In the genomic region with DNA sequence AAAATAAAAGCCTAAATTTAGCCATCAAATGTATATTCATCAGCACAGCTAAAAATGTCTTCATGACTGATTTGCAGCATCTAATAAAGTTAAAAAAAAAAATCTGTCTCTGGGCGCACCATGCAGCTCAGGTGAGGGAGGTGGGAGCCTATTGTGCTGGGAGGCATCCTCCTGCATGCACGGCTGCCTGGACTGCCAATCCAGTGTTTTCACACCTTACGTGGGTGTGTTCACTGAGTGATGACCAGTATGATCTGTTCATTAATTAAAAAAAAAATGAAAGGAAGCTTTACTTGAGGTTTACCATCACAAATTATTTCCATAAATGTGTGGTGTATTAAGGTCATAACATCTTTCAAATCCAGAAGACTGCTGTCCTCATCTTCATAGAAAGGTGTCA, we compare ENCODE assay signal across 34 mouse cellular contexts.
"Had no signal": no experiment of that assay in that cellular context is flagged by ENCODE, and none has a peak within 500 bp of the region (broad histone marks: within the 10 kb centered on the region; RNA-seq: fewer than 3 reads in every experiment).

No protein-coding gene starts in this region.

- H3K27me3 ChIP-seq: heart, embryonic 12.5 days; heart, embryonic 13.5 days; heart, embryonic 15.5 days; hindbrain, embryonic 12.5 days; hindbrain, embryonic 13.5 days; hindbrain, embryonic 15.5 days; kidney, embryonic 15.5 days had no signal

- H3K4me1 ChIP-seq: heart, embryonic 10.5 days; heart, embryonic 12.5 days; heart, embryonic 13.5 days; heart, embryonic 15.5 days; hindbrain, embryonic 10.5 days; hindbrain, embryonic 12.5 days; hindbrain, embryonic 13.5 days; hindbrain, embryonic 15.5 days; kidney, embryonic 15.5 days had no signal

- ATAC-seq: hindbrain, embryonic 16.5 days; hindbrain, postnatal 0 days; inflammation-experienced regulatory T-cells, adult 6 months; intestine, embryonic 16.5 days; intestine, postnatal 0 days had no signal

- DNase-seq: heart, postnatal 10 days; heart, postnatal 14 days; heart, postnatal 36 days; kidney, adult 11 months; kidney, adult 18-20 months; kidney, adult 2 months; kidney, adult 8-10 months; kidney, adult 9 months; kidney, postnatal 10 days; kidney, postnatal 14 days; kidney, postnatal 25 days; kidney, postnatal 36 days; kidney, postnatal 4 days; layer of hippocampus, adult 9-11 months; layer of hippocampus, postnatal 36 days had no signal

- H3K4me2 ChIP-seq: heart, embryonic 11.5 days; heart, embryonic 12.5 days; heart, embryonic 13.5 days; heart, embryonic 15.5 days; hindbrain, embryonic 12.5 days; hindbrain, embryonic 13.5 days; hindbrain, embryonic 14.5 days; hindbrain, embryonic 15.5 days; kidney, embryonic 15.5 days had no signal

- H3K27ac ChIP-seq: heart, embryonic 10.5 days; heart, embryonic 13.5 days; heart, embryonic 15.5 days; hindbrain, embryonic 10.5 days; hindbrain, embryonic 12.5 days; hindbrain, embryonic 13.5 days; hindbrain, embryonic 14.5 days; hindbrain, embryonic 15.5 days; hindbrain, postnatal 0 days; kidney, embryonic 15.5 days; kidney, postnatal 0 days; layer of hippocampus, adult 2 months; left cerebral cortex, adult 2 months had no signal

- H3K36me3 ChIP-seq: heart, embryonic 10.5 days; heart, embryonic 12.5 days; heart, embryonic 13.5 days; heart, embryonic 15.5 days; hindbrain, embryonic 10.5 days; hindbrain, embryonic 12.5 days; hindbrain, embryonic 13.5 days; hindbrain, embryonic 15.5 days; kidney, embryonic 15.5 days had no signal

- H3K4me3 ChIP-seq: heart, embryonic 10.5 days; heart, embryonic 12.5 days; heart, embryonic 13.5 days; heart, embryonic 15.5 days; hindbrain, embryonic 10.5 days; hindbrain, embryonic 12.5 days; hindbrain, embryonic 13.5 days; hindbrain, embryonic 15.5 days; kidney, embryonic 15.5 days; layer of hippocampus, adult 2 months; left cerebral cortex, adult 2 months had no signal

- H3K9ac ChIP-seq: heart, embryonic 12.5 days; heart, embryonic 13.5 days; heart, embryonic 15.5 days; hindbrain, embryonic 12.5 days; hindbrain, embryonic 13.5 days; hindbrain, embryonic 14.5 days; hindbrain, embryonic 15.5 days; kidney, embryonic 15.5 days had no signal

- H3K9me3 ChIP-seq: heart, embryonic 10.5 days; heart, embryonic 12.5 days; heart, embryonic 13.5 days; heart, embryonic 15.5 days; hindbrain, embryonic 10.5 days; hindbrain, embryonic 12.5 days; hindbrain, embryonic 13.5 days; hindbrain, embryonic 15.5 days; kidney, embryonic 15.5 days had no signal
